Mouse (Mus musculus) liver, postnatal 0 days (tissue): ENCODE results near the gene Slfn14.

Experiments used
- CTCF ChIP-seq: sonication (generic); IDR thresholded peaks from 2 replicates; pipeline ENCODE4 v1.5.1; 2016; ENCODE audit warnings: antibody characterized with exemption, low read depth
- EP300 ChIP-seq: IDR thresholded peaks from 2 replicates; pipeline ENCODE4 v1.6.1; 2016; ENCODE audit warnings: antibody characterized with exemption, low read depth, mild to moderate bottlenecking

DNA sequence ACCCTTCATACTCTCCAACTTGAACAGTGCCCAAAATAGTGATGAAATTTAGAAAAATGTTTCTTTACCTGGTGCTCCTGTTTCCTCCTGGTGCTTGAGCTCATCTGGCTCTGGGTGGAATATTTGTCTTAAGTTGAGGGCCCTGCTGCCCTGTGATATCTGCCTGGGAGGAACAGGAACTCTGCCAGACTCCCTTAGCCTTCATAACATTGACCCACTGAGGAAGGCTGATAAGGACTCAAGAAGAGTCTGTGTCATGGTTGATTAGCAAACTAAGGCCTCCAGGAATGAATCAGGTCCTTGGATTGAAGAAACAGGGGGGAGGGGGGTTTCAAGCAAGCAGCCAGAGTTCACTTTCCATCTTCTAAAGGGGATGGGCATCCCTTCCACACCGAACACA is at the start of gene Slfn14:
- TF ChIP-seq CTCF: no peak
- TF ChIP-seq EP300: peak; percentile 100
